Mouse (Mus musculus) embryonic facial prominence, embryonic 15.5 days (tissue): Measurements from ENCODE around the gene Xlr4a. TPM values are rescaled to one million over a fixed set of nuclear protein-coding genes. Genes with fewer than 3 reads are reported as not detected.

Experiments used
- ATAC-seq: fragments of 200-750 bp; cut with Nextera tagmentation; 2 replicates; pipeline ENCODE4 v1.8.0; 2017; ENCODE audit warnings: low read depth, moderate TSS enrichment; ENCODE audit not compliant: insufficient number of reproducible peaks, low FRiP score, low TSS enrichment
- H3K27ac ChIP-seq: fragments of 300-500 bp; sonication (generic); replicated peaks from 2 replicates; pipeline ENCODE4 v1.5.1; 2015; ENCODE audit warnings: mild to moderate bottlenecking, inconsistent platforms
- H3K27me3 ChIP-seq: fragments of 300-500 bp; sonication (generic); 2 replicates; pipeline ENCODE4 v1.6.1; 2015; ENCODE audit warnings: inconsistent platforms
- H3K36me3 ChIP-seq: fragments of 300-500 bp; sonication (generic); 2 replicates; pipeline ENCODE4 v1.6.1; 2015; ENCODE audit warnings: mild to moderate bottlenecking, inconsistent platforms
- H3K4me1 ChIP-seq: fragments of 300-500 bp; sonication (generic); 2 replicates; pipeline ENCODE4 v1.6.1; 2015; ENCODE audit warnings: inconsistent platforms
- H3K4me2 ChIP-seq: fragments of 300-500 bp; sonication (generic); replicated peaks from 2 replicates; pipeline ENCODE4 v1.6.1; 2015; ENCODE audit warnings: mild to moderate bottlenecking, inconsistent platforms
- H3K4me3 ChIP-seq: fragments of 300-500 bp; sonication (generic); replicated peaks from 2 replicates; pipeline ENCODE4 v1.5.1; 2015; ENCODE audit warnings: mild to moderate bottlenecking, inconsistent platforms
- H3K9ac ChIP-seq: fragments of 300-500 bp; sonication (generic); 2 replicates; pipeline ENCODE4 v1.6.1; 2015; ENCODE audit warnings: inconsistent platforms
- H3K9me3 ChIP-seq: fragments of 300-500 bp; sonication (generic); replicated peaks from 2 replicates; pipeline ENCODE4 v1.6.1; 2016; ENCODE audit warnings: inconsistent platforms
- WGBS: fragments of 180-500 bp; shearing (Covaris S2); methylation state at CpG from one replicate; pipeline ENCODE4 v1.1.7; 2015; 5-methylcytosine and 5-hydroxymethylcytosine counted together
- polyA plus RNA-seq: library from polyadenylated mRNA; unstranded; fragments of >200 nt; fragmentation: Nextera tagmentation; extraction: Ambion mirVana; gene quantifications from 2 replicates; pipeline ENCODE4 v1.2.1, GENCODE M21; 2015

Gene Xlr4a
- polyA plus RNA-seq, 1 experiment from 2014 or later: 0.53 TPM

- H3K9ac ChIP-seq: no peak overlapping the region
These were observed 28.3 kb downstream of the Xlr4a start for GRCm38 (mm10) chrX:73053860-73054563.

GRCm38 (mm10) chrX:73039666-73040065, 42.6 kb downstream of the Xlr4a start:
- Histone ChIP-seq H3K4me2 (no peak overlapping the region), H3K4me3 (no peak overlapping the region), H3K27me3 (no peaks in the 10 kb centered on the region), H3K9ac (no peak overlapping the region), H3K4me1 (no peaks in the 10 kb centered on the region), H3K36me3 (no peaks in the 10 kb centered on the region), H3K27ac (no peak overlapping the region), H3K9me3 (no peaks in the 10 kb centered on the region)
- no peak for ATAC-seq
- WGBS: 87% methylated on average over 12 of the region's 12 CpGs

More at GRCm38 (mm10) chrX:73053860-73054563, 28.3 kb downstream of the Xlr4a start:
- H3K36me3 ChIP-seq: no peaks in the 10 kb centered on the region
- no peaks in the 10 kb centered on the region for H3K27me3 ChIP-seq
- peak; percentile 87 for ATAC-seq
- peak overlapping the region; percentile 15; the same call in 1 of the 2 replicates for H3K4me3 ChIP-seq
- H3K9me3 ChIP-seq: no peaks in the 10 kb centered on the region
- no peaks in the 10 kb centered on the region for H3K4me1 ChIP-seq
- H3K27ac ChIP-seq: no peak overlapping the region
- peak overlapping the region; percentile 29 for H3K4me2 ChIP-seq
- 9% methylated on average over 14 of the region's 14 CpGs for WGBS

GRCm38 (mm10) chrX:73038831-73039230, 43.4 kb downstream of the Xlr4a start:
- H3K27ac ChIP-seq: no peak overlapping the region
- no peaks in the 10 kb centered on the region for H3K36me3 ChIP-seq
- H3K4me2 ChIP-seq: no peak overlapping the region
- H3K9ac ChIP-seq: no peak overlapping the region
- ATAC-seq: no peak
- H3K27me3 ChIP-seq: no peaks in the 10 kb centered on the region
- WGBS: 85% methylated on average over 8 of the region's 8 CpGs
- no peaks in the 10 kb centered on the region for H3K9me3 ChIP-seq
- no peaks in the 10 kb centered on the region for H3K4me1 ChIP-seq
- no peak overlapping the region for H3K4me3 ChIP-seq

DNA sequence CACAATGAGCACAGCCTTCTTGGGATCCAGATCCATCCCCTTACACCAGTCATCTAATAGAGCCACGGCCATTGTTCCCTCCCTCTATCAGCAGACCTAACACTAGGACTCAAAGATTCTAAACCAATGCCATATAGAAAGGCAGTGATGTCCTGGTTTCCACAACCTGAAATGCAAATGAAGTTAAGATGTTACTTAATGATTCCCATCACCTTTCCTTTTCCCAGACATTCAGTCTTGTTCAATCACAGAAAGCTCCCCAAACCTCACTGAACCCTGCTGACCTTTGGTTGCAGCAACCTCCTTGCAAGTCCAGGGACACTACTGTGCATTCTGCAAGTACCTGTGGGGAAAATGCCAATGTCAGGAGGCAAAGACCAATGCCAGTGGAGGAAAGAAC, 45.3 kb downstream of the Xlr4a start, which contains the start of gene Pnma5:
Gene Pnma5 (minus strand): TSS at position 101 of the 400 bp plus-strand sequence.
- no peak within 1 kb of the TSS for H3K4me3 ChIP-seq
- H3K27ac ChIP-seq: no peak within 1 kb of the TSS
- H3K4me1 ChIP-seq: no peaks in the 10 kb centered on the region
- 80% methylated on average over 1 of the region's 1 CpGs for WGBS
- H3K36me3 ChIP-seq: no peaks in the 10 kb centered on the region
- no peaks in the 10 kb centered on the region for H3K27me3 ChIP-seq
- H3K4me2 ChIP-seq: no peak within 1 kb of the TSS
- no peak for ATAC-seq
- no peaks in the 10 kb centered on the region for H3K9me3 ChIP-seq
- H3K9ac ChIP-seq: no peak within 1 kb of the TSS

Other genes starting within 250 kb of the Xlr4a start
- 72.4 and 91.9 TPM in 2 replicates for gene Cetn2, start 164.1 kb downstream of the Xlr4a start, polyA plus RNA-seq
- gene Nsdhl, start 163.9 kb downstream of the Xlr4a start, polyA plus RNA-seq: 20.5 and 21.5 TPM in 2 replicates
- 31.3 and 36.0 TPM in 2 replicates for gene Zfp185, start 95.1 kb downstream of the Xlr4a start, polyA plus RNA-seq
- 0.16 and 0.30 TPM in 2 replicates for gene Pnma5, start 45.4 kb downstream of the Xlr4a start, polyA plus RNA-seq
- gene Pnma3, start 17.7 kb downstream of the Xlr4a start, polyA plus RNA-seq: 0.12 and 0.16 TPM in 2 replicates
- 2.0 and 2.1 TPM in 2 replicates for gene Xlr3a, start 14.6 kb upstream of the Xlr4a start, polyA plus RNA-seq
- gene Gm14685, start 34.6 kb upstream of the Xlr4a start, polyA plus RNA-seq: 0.08 and 0.15 TPM in 2 replicates
- not detected in 2 replicates for gene Xlr5b, start 66.3 kb upstream of the Xlr4a start, polyA plus RNA-seq
- gene DXBay18, start 67.0 kb upstream of the Xlr4a start, polyA plus RNA-seq: 0.08 TPM in 1 of 2 replicates, not detected in the other
- gene Spin2d, start 94.5 kb upstream of the Xlr4a start, polyA plus RNA-seq: not detected in 2 replicates
- 7.8 and 11.0 TPM in 2 replicates for gene Xlr3b, start 109.7 kb upstream of the Xlr4a start, polyA plus RNA-seq
- 0.70 and 1.0 TPM in 2 replicates for gene Xlr4b, start 131.9 kb upstream of the Xlr4a start, polyA plus RNA-seq
- 13.3 and 14.6 TPM in 2 replicates for gene F8a, start 145.8 kb upstream of the Xlr4a start, polyA plus RNA-seq
- 0.58 and 0.75 TPM in 2 replicates for gene Xlr4c, start 160.7 kb upstream of the Xlr4a start, polyA plus RNA-seq
- gene Xlr3c, start 182.9 kb upstream of the Xlr4a start, polyA plus RNA-seq: not detected in 2 replicates
- gene Xlr5a, start 210.5 kb upstream of the Xlr4a start, polyA plus RNA-seq: not detected in 2 replicates
- gene Xlr5c, start 210.5 kb upstream of the Xlr4a start, polyA plus RNA-seq: not detected in 2 replicates